Mouse (Mus musculus): ENCODE measurements around the gene Gja8.
A peak's percentile ranks its signal among the peaks of the same experiment; 100 is the strongest.

The Gja8 gene

GRCm38 (mm10) chr3:96925920-96926319, at the start of gene Gja8:
Gene Gja8, minus strand, starts transcription at chr3:96926020.
- DNase-seq (ENCODE audit: low spot score in 2 of 2): no peak

GRCm38 (mm10) chr3:96974467-96974866, 48.6 kb upstream of the Gja8 start:
- DNase-seq (ENCODE audit: low spot score in 2 of 2): no peak

GRCm38 (mm10) chr3:96970986-96971385, 45.2 kb upstream of the Gja8 start:
- DNase-seq (ENCODE audit: low spot score in 2 of 2): no peak

GRCm38 (mm10) chr3:96963088-96964034, 37.5 kb upstream of the Gja8 start:
- DNase-seq (ENCODE audit: low spot score in 2 of 2): no peak

GRCm38 (mm10) chr3:96960597-96960996, 34.8 kb upstream of the Gja8 start:
- DNase-seq (ENCODE audit: low spot score in 2 of 2): no peak

- DNase-seq (ENCODE audit: low spot score in 2 of 2): no peak
Measured at GRCm38 (mm10) chr3:96953489-96954233, 27.8 kb upstream of the Gja8 start.

- DNase-seq (ENCODE audit: low spot score in 2 of 2): no peak
Measured at GRCm38 (mm10) chr3:96942706-96943105, 16.9 kb upstream of the Gja8 start.

- peak; percentile 55 to 65 for DNase-seq (ENCODE audit: low spot score in 2 of 2)
Measured at GRCm38 (mm10) chr3:96938738-96939137, 12.9 kb upstream of the Gja8 start.

- DNase-seq (ENCODE audit: low spot score in 2 of 2): no peak
Measured at GRCm38 (mm10) chr3:96937606-96938005, 11.8 kb upstream of the Gja8 start.

GRCm38 (mm10) chr3:96936241-96936640, 10.4 kb upstream of the Gja8 start:
- peak; percentile 6 to 7 for DNase-seq (ENCODE audit: low spot score in 2 of 2)

- no peak for DNase-seq (ENCODE audit: low spot score in 2 of 2)
Measured at GRCm38 (mm10) chr3:96931261-96931681, 5.5 kb upstream of the Gja8 start.

- no peak for DNase-seq (ENCODE audit: low spot score in 2 of 2)
Measured at GRCm38 (mm10) chr3:96924631-96925030, 1.2 kb downstream of the Gja8 start.

GRCm38 (mm10) chr3:96920991-96921390, 4.8 kb downstream of the Gja8 start:
- DNase-seq (ENCODE audit: low spot score in 2 of 2): no peak

- DNase-seq (ENCODE audit: low spot score in 2 of 2): no peak
Measured at GRCm38 (mm10) chr3:96905592-96905991, 20.2 kb downstream of the Gja8 start.

- peak; percentile 93 to 95 for DNase-seq (ENCODE audit: low spot score in 2 of 2)
Measured at GRCm38 (mm10) chr3:96904851-96905541, 20.8 kb downstream of the Gja8 start, which contains the start of gene Gpr89. Gene Gpr89, minus strand, starts transcription at chr3:96905346.

- DNase-seq (ENCODE audit: low spot score in 2 of 2): no peak
Measured at GRCm38 (mm10) chr3:96904393-96904792, 21.4 kb downstream of the Gja8 start, which contains the start of gene Gja5. Gene Gja5, plus strand, starts transcription at chr3:96904693.

GRCm38 (mm10) chr3:96902336-96902999, 23.4 kb downstream of the Gja8 start:
- DNase-seq (ENCODE audit: low spot score in 2 of 2): no peak

GRCm38 (mm10) chr3:96883690-96884089, 42.1 kb downstream of the Gja8 start:
- DNase-seq (ENCODE audit: low spot score in 2 of 2): peak; percentile 16 to 49

- DNase-seq (ENCODE audit: low spot score in 2 of 2): peak; percentile 32 to 67
Measured at GRCm38 (mm10) chr3:96882061-96882849, 43.6 kb downstream of the Gja8 start.

- no peak for DNase-seq (ENCODE audit: low spot score in 2 of 2)
Measured at GRCm38 (mm10) chr3:96881557-96881956, 44.3 kb downstream of the Gja8 start.
